Mouse (Mus musculus): ENCODE measurements around the gene Gm10260. TPM values are rescaled to one million over a fixed set of nuclear protein-coding genes. Genes with fewer than 3 reads are reported as not detected.
A peak's percentile ranks its signal among the peaks of the same experiment; 100 is the strongest.

The Gm10260 gene
- polyA plus RNA-seq, 1 experiment from 2014 or later: 5.4 TPM

DNA sequence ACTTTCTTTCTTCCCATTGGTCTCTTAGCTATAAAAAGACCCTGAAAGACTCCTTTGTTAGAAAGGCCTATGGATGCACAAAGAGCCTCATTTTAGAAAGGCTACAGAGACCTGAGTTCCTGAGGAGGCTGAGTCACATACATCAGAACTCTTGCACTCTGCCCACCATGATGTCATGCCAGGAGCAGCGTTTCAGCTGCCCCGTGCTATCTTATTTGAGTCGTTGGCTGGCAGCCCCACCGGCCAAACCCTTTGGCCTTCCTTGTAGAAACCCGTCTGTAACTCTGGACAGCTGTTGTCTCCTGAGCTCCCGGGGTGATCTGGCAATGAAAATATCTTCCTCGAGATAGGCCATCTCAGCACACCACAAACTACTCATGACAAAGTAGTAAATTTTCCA, 3.6 kb upstream of the Gm10260 start:
- H3K27ac ChIP-seq: no peak overlapping the region

DNA sequence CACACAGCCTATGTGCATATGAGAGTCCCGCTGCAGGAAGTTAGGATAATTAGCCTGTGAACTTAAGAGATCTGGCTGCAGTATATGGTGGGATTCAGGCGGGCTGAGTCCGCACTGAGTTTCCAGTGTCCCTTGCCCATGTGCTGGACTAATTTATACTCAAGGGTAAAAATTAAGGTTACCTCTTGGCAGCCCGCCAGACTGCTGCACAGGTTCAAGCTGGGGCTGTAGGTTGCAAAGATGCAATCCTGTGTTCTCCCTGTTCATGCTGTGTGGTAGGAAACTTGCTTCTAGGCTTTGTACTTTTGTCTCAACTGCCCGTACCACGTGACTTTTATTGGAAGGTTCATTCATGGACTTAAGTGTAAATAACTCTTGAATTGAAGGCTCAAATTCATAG, 3.0 kb upstream of the Gm10260 start:
- DNase-seq (ENCODE audit: low spot score): no peak
- Histone ChIP-seq H3K4me3 (no peak overlapping the region), H3K9me3 (replicated peaks) (no peaks in the 10 kb centered on the region), H3K36me3 (no peaks in the 10 kb centered on the region), H3K27ac (peak overlapping the region; percentile 46; the same call in 1 of the 2 replicates), H3K27me3 (ENCODE audit: low read depth, poor library complexity, severe bottlenecking) (no peaks in the 10 kb centered on the region), H3K4me1 (peaks cover 10% of the 10 kb centered on the region; the same call in 1 of the 2 replicates)
- 87% methylated on average over 6 of the region's 6 CpGs for WGBS

More for the DNA sequence above, 3.6 kb upstream of the Gm10260 start:
- Histone ChIP-seq H3K4me1 (peaks cover 10% of the 10 kb centered on the region; the same call in 1 of the 2 replicates), H3K36me3 (no peaks in the 10 kb centered on the region), H3K9me3 (replicated peaks) (no peaks in the 10 kb centered on the region), H3K4me3 (no peak overlapping the region), H3K27me3 (ENCODE audit: low read depth, poor library complexity, severe bottlenecking) (no peaks in the 10 kb centered on the region)
- no peak for DNase-seq (ENCODE audit: low spot score)
- 88% methylated on average over 7 of the region's 7 CpGs for WGBS

DNA sequence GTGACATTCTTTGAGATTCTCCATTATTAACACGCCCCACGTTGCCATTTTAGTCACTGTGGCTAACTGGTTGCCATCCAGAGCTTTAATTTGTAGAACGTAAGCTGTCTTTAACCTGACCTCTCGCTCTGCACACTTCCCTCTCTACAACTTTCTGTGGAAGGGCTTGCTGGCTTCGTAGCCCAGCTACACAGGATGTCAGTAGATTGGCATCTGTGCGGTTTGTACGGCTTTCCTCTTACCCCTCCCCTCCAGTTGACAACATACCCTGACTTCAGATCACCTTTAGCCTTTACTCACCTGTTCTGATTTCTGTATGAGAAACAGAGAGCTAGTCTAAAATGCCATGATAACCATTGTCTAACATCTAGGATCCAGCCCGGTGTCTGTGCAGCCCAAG, 1.7 kb upstream of the Gm10260 start:
- no peak overlapping the region for H3K27ac ChIP-seq
- WGBS: 90% methylated on average over 8 of the region's 8 CpGs
- no peaks in the 10 kb centered on the region for H3K36me3 ChIP-seq
- H3K27me3 ChIP-seq (ENCODE audit: low read depth, poor library complexity, severe bottlenecking): no peaks in the 10 kb centered on the region
- H3K4me1 ChIP-seq: peaks cover 10% of the 10 kb centered on the region; the same call in 1 of the 2 replicates
- H3K9me3 ChIP-seq (replicated peaks): no peaks in the 10 kb centered on the region
- H3K4me3 ChIP-seq: no peak overlapping the region
- DNase-seq (ENCODE audit: low spot score): no peak

DNA sequence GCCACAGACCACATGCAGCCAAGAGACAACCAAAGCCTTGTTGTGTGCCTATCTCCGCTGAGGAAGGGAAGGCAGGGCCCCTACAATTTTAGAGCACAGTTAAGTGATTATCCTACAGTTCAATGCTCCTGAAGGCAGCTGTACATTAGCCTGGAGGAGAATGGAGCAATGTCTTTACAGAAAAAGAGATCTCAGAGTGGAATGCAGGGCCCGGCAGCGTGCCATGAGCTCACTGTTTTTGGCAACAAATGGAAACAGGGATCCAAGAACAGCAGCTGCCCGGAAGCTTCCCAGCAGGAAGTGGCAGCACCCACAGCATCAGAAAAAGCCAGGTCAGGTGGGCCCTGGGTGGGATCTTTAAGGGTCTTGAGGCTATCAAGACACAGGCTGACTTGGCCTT, 3.4 kb downstream of the Gm10260 start:
- peaks cover 7% of the 10 kb centered on the region; the same call in 1 of the 2 replicates for H3K4me1 ChIP-seq
- no peaks in the 10 kb centered on the region for H3K9me3 ChIP-seq (replicated peaks)
- no peaks in the 10 kb centered on the region for H3K27me3 ChIP-seq (ENCODE audit: low read depth, poor library complexity, severe bottlenecking)
- no peak overlapping the region for H3K27ac ChIP-seq
- H3K4me3 ChIP-seq: no peak overlapping the region
- WGBS: 87% methylated on average over 4 of the region's 4 CpGs
- no peaks in the 10 kb centered on the region for H3K36me3 ChIP-seq
- DNase-seq (ENCODE audit: low spot score): no peak

DNA sequence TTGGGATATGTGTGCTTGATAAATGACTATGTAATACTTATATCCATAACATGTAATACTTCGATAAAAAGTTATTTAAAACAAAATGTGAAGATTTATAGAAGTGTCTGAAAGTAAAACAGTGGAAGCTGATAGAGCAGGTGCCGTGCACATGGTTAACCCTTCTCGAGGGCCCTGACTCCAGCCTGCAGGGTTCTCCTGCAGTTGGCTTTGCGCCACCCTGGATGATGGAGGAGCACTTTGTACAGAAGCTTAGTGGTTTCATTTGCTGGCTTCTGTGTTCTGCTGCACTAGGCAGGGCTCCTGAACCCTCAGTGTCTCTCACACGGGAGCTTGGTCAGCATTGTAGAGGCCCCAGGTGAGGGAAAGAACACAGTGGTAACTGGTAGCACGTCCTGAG, 4.3 kb downstream of the Gm10260 start:
- Histone ChIP-seq H3K27me3 (ENCODE audit: low read depth, poor library complexity, severe bottlenecking) (no peaks in the 10 kb centered on the region), H3K4me1 (peaks cover 9% of the 10 kb centered on the region; the same call in 1 of the 2 replicates), H3K36me3 (no peaks in the 10 kb centered on the region), H3K9me3 (replicated peaks) (no peaks in the 10 kb centered on the region), H3K27ac (no peak overlapping the region), H3K4me3 (no peak overlapping the region)
- no peak for DNase-seq (ENCODE audit: low spot score)
- 91% methylated on average over 6 of the region's 6 CpGs for WGBS

DNA sequence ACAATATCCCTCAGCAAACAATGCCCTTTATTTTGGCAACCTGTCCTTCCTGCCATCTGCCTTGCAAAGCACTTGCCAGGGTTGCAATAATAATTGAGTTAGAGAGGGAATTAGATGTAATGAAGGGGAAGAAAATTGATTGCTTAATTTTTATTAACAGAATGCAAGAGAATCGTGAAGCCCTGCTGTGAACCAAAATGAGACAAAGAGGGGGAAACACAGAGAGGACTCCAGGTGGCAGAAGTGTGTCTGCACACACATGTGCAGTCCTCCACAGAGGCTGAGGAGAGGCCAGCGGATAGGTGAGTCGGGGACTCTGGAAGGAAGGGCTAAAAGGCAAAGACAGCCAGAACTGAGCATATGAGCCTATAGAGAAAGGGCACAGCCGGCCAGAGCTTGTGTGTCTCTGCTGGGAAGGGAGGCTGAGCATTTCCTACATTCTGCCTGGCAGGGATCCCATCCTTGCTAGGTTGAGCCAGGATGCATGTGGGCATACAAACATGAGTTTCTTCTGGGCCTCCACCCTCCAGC, 9.5 kb downstream of the Gm10260 start:
- WGBS: 79% methylated on average over 4 of the region's 4 CpGs
- Histone ChIP-seq H3K27ac (no peak overlapping the region), H3K36me3 (no peaks in the 10 kb centered on the region), H3K9me3 (replicated peaks) (no peaks in the 10 kb centered on the region), H3K27me3 (ENCODE audit: low read depth, poor library complexity, severe bottlenecking) (no peaks in the 10 kb centered on the region), H3K4me1 (peaks cover 21% of the 10 kb centered on the region), H3K4me3 (no peak overlapping the region)
- no peak for DNase-seq (ENCODE audit: low spot score)

DNA sequence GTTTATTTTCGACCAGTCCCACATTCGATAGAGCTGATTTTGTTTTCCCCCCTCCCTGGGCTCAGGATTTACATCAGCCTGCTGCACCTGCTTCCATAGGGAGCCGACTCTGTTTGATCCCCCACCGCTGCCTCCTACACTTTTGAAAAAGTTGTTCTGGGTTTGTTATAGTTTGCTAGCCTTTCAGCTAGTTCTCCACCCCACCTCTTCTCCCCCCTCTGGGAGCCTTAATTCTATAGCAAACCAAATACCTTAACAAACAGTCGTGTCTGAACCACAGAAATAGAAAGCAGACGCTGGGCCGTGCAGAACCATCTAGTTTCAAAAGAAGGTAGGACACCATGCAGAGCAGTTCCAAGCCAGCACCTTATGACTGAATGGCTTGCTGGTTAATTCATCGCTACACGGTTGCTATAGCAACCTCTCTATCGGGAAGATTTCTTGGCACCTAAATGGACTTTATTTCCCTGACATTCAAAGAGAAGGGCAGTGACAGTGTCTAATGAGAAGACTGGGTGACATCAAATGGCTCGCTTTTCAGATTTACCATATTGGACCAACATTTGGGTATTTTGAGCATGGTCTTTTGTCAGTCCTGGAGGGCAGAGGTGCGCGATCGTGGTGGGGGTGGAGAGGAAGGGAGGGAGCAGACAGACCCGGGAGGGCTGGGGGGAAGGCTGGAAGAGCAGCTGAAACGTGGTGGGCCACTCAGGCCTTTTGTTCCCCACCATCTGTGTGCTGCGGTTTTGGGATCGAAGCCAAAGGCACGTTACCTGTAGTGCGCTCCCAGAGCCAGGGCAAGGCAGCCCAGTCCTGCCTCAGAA, 13.2 kb downstream of the Gm10260 start:
- H3K9me3 ChIP-seq (replicated peaks): no peaks in the 10 kb centered on the region
- 68% methylated on average over 20 of the region's 20 CpGs for WGBS
- no peak for DNase-seq (ENCODE audit: low spot score)
- H3K4me1 ChIP-seq: peaks cover 14% of the 10 kb centered on the region
- no peaks in the 10 kb centered on the region for H3K36me3 ChIP-seq
- H3K27ac ChIP-seq: 0 out of 2 replicates have a peak overlapping the region, but pooled peaks have one; percentile 50
- H3K4me3 ChIP-seq: no peak overlapping the region
- 0 out of 2 replicates have a peak, but pooled peaks cover 3% of the 10 kb centered on the region for H3K27me3 ChIP-seq (ENCODE audit: low read depth, poor library complexity, severe bottlenecking)

DNA sequence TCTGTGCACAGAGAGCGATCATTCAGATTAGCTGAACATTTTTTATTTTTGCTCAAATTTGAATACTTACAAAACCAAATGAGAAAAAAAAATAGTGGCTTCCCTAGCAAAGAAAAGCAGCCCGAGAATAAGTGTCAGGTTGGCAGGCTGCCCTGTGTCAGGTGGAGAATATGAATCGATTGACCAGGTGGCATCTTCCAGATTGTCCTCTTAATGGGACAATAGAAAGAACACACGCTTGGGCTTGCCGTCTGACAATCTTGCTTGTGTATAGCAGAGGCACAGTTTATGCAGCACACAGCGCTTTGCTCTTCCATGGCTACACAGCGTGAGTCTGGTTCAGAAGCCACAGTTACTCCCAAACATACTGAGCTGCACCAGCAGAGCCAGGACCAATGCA, 15.8 kb downstream of the Gm10260 start:
- peaks cover 10% of the 10 kb centered on the region for H3K4me1 ChIP-seq
- H3K36me3 ChIP-seq: no peaks in the 10 kb centered on the region
- H3K9me3 ChIP-seq (replicated peaks): no peaks in the 10 kb centered on the region
- no peak overlapping the region for H3K4me3 ChIP-seq
- no peak overlapping the region for H3K27ac ChIP-seq
- 0 out of 2 replicates have a peak, but pooled peaks cover 3% of the 10 kb centered on the region for H3K27me3 ChIP-seq (ENCODE audit: low read depth, poor library complexity, severe bottlenecking)
- WGBS: 94% methylated on average over 7 of the region's 7 CpGs
- no peak for DNase-seq (ENCODE audit: low spot score)

DNA sequence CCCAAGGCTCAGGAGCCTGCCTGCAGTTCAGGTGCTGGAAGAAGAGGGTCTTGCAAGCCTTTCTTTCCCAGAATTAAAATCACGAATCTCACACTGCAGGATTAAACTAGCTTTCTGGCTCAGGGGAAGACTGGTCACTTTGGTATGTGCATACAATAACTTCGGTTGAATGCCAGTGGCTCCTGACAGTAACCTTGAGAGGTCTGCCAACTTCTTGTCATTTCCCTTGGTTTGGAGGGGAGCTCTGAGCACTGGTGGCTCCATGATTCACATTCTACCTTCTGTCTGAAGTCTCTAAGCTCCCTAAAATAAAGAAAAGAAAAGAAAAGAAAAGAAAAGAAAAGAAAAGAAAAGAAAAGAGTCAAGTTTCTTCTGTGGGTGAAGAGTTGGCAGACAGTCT, 16.4 kb downstream of the Gm10260 start:
- H3K27me3 ChIP-seq (ENCODE audit: low read depth, poor library complexity, severe bottlenecking): 0 out of 2 replicates have a peak, but pooled peaks cover 3% of the 10 kb centered on the region
- H3K36me3 ChIP-seq: no peaks in the 10 kb centered on the region
- H3K27ac ChIP-seq: no peak overlapping the region
- no peaks in the 10 kb centered on the region for H3K9me3 ChIP-seq (replicated peaks)
- H3K4me1 ChIP-seq: peaks cover 10% of the 10 kb centered on the region
- DNase-seq (ENCODE audit: low spot score): no peak
- no peak overlapping the region for H3K4me3 ChIP-seq
- WGBS: 78% methylated on average over 2 of the region's 2 CpGs

DNA sequence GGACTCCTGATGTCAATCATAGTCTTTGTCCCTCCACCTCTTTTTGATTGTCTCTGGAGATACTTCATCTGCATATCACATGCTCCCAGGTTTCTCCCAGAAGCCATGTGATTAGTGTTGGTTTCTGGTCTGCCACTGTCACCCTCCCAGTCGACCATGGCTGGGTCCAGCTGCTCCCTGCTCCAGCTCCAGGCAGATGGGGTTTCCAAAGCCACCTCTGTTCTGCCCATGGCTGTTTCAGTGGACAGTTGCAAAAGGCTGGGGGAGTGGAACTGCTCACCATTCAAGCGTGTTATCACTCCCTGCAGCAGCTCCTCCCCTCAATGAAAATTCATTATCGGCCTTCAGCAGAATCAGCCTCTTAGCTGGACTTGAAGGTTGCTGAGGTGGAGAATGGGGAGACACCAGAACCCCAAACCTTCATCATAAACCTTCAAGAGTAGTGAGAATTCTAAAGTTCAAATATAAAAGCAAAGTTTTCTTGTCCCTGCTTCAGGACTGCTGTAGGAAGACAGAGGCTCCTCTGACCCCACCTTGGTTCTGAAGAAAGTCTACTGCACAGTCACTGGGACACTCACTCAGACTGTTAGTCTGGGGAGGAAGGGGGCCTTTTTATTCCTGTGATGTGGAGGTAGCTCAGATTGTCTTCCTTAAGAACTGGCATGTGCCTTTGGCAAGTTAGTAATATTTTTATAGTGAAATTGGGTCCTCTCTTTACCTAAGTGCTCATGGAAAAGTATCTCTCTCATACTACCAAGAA, 17.0 kb downstream of the Gm10260 start:
- WGBS: 67% methylated on average over 3 of the region's 3 CpGs
- H3K9me3 ChIP-seq (replicated peaks): no peaks in the 10 kb centered on the region
- H3K4me3 ChIP-seq: no peak overlapping the region
- no peak overlapping the region for H3K27ac ChIP-seq
- peaks cover 10% of the 10 kb centered on the region for H3K4me1 ChIP-seq
- 0 out of 2 replicates have a peak, but pooled peaks cover 3% of the 10 kb centered on the region for H3K27me3 ChIP-seq (ENCODE audit: low read depth, poor library complexity, severe bottlenecking)
- no peak for DNase-seq (ENCODE audit: low spot score)
- no peaks in the 10 kb centered on the region for H3K36me3 ChIP-seq

DNA sequence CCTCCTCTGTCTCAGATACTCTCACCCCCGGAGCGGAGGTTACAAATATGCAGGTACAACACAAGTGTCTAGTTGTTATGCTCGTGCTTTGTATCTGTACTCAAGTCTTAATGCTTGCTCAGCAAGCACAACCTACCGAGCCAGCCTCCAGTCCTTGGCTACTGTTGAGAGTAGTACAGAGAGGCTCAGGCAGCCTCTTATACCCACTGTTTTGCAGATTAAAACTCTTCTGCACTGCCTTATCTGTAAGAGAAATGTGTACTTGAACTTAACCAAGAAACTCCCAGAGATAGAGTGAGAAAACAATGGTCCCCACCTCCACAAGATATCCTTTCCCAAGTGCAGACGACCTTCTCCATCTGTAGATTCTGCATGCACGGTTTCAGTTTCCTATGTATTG, 24.5 kb downstream of the Gm10260 start:
- no peak overlapping the region for H3K4me3 ChIP-seq
- H3K27ac ChIP-seq: no peak overlapping the region
- H3K36me3 ChIP-seq: no peaks in the 10 kb centered on the region
- WGBS: 88% methylated on average over 6 of the region's 6 CpGs
- no peaks in the 10 kb centered on the region for H3K9me3 ChIP-seq (replicated peaks)
- no peaks in the 10 kb centered on the region for H3K27me3 ChIP-seq (ENCODE audit: low read depth, poor library complexity, severe bottlenecking)
- no peaks in the 10 kb centered on the region for H3K4me1 ChIP-seq
- no peak for DNase-seq (ENCODE audit: low spot score)

DNA sequence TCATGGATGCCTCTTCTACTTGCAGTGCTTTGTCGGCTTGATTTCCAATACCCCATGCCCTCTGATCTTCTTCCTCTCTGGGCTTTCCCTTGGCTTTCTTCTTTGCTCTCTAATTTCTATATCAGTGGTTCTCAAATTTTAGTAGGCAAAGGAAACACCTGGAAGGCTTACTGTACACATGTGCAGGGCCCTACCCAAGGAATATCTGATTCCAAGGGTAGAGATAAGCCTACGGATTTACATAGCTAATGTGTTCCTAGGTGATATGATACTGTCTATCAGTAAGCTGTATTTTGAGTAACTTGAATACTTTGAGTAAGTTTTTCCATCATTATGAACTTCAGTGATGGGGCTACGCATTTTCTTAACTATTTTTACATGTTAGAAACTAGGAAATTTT, 25.7 kb downstream of the Gm10260 start:
- no peak overlapping the region for H3K27ac ChIP-seq
- no peak overlapping the region for H3K4me3 ChIP-seq
- H3K4me1 ChIP-seq: no peaks in the 10 kb centered on the region
- H3K36me3 ChIP-seq: no peaks in the 10 kb centered on the region
- no peaks in the 10 kb centered on the region for H3K27me3 ChIP-seq (ENCODE audit: low read depth, poor library complexity, severe bottlenecking)
- H3K9me3 ChIP-seq (replicated peaks): no peaks in the 10 kb centered on the region
- DNase-seq (ENCODE audit: low spot score): no peak
- 92% methylated on average over 3 of the region's 3 CpGs for WGBS
